Mouse (Mus musculus) limb, embryonic 10.5 days (tissue): ENCODE data around the gene Syt1. TPM values are rescaled to one million over a fixed set of nuclear protein-coding genes. Genes with fewer than 3 reads are reported as not detected.

ENCODE experiments used
- DNase-seq: peaks from one replicate; pipeline ENCODE4 v3.0.0-alpha.2; 2017; ENCODE audit warnings: low spot score
- H3K27ac ChIP-seq: fragments of 300-500 bp; sonication (generic); 2 replicates; pipeline ENCODE4 v1.5.1; 2016; ENCODE audit warnings: mild to moderate bottlenecking
- H3K27me3 ChIP-seq: fragments of 300-500 bp; sonication (generic); 2 replicates; pipeline ENCODE4 v1.6.1; 2016; ENCODE audit warnings: low read depth, mild to moderate bottlenecking; ENCODE audit not compliant: poor library complexity, severe bottlenecking
- H3K36me3 ChIP-seq: fragments of 300-500 bp; sonication (generic); 2 replicates; pipeline ENCODE4 v1.6.1; 2016; ENCODE audit warnings: mild to moderate bottlenecking, moderate library complexity
- H3K4me1 ChIP-seq: fragments of 300-500 bp; sonication (generic); 2 replicates; pipeline ENCODE4 v1.6.1; 2016
- H3K4me3 ChIP-seq: fragments of 300-500 bp; sonication (generic); 2 replicates; pipeline ENCODE4 v1.5.1; 2016; ENCODE audit warnings: mild to moderate bottlenecking, moderate library complexity
- H3K9me3 ChIP-seq: fragments of 300-500 bp; sonication (generic); replicated peaks from 2 replicates; pipeline ENCODE4 v1.6.1; 2016; ENCODE audit warnings: mild to moderate bottlenecking
- WGBS: fragments of 180-500 bp; shearing (Covaris S2); methylation state at CpG from one replicate; pipeline ENCODE4 v1.1.7; 2016; 5-methylcytosine and 5-hydroxymethylcytosine counted together
- polyA plus RNA-seq: library from polyadenylated mRNA; unstranded; fragments of >200 nt; fragmentation: Nextera tagmentation; extraction: Ambion mirVana; gene quantifications from 2 replicates; pipeline ENCODE4 v1.2.1, GENCODE M21; 2016

The Syt1 gene
- polyA plus RNA-seq, 1 experiment from 2014 or later, result 0.13 TPM

GRCm38 (mm10) chr10:108610057-108610644 is 400.6 kb downstream of the Syt1 start:
- Histone ChIP-seq H3K27me3 (no peaks in the 10 kb centered on the region), H3K4me3 (no peak overlapping the region), H3K27ac (no peak overlapping the region), H3K9me3 (no peaks in the 10 kb centered on the region), H3K36me3 (no peaks in the 10 kb centered on the region), H3K4me1 (no peaks in the 10 kb centered on the region)
- WGBS, result 75% methylated on average over 14 of the region's 14 CpGs
- no peak for DNase-seq

- WGBS, result 93% methylated on average over 8 of the region's 8 CpGs
- no peak for DNase-seq
- H3K4me1 ChIP-seq, result no peaks in the 10 kb centered on the region
- peaks cover 8% of the 10 kb centered on the region; the same call in 1 of the 2 replicates for H3K9me3 ChIP-seq
- no peaks in the 10 kb centered on the region for H3K27me3 ChIP-seq
- H3K27ac ChIP-seq, result no peak overlapping the region
- no peaks in the 10 kb centered on the region for H3K36me3 ChIP-seq
- H3K4me3 ChIP-seq, result no peak overlapping the region
Observed at GRCm38 (mm10) chr10:108601672-108602412, 408.9 kb downstream of the Syt1 start.

GRCm38 (mm10) chr10:108600693-108601092 is 410.1 kb downstream of the Syt1 start:
- WGBS, result 89% methylated on average over 9 of the region's 9 CpGs
- H3K9me3 ChIP-seq, result peaks cover 8% of the 10 kb centered on the region; the same call in 1 of the 2 replicates
- H3K4me1 ChIP-seq, result no peaks in the 10 kb centered on the region
- no peak overlapping the region for H3K4me3 ChIP-seq
- no peaks in the 10 kb centered on the region for H3K36me3 ChIP-seq
- H3K27me3 ChIP-seq, result no peaks in the 10 kb centered on the region
- no peak overlapping the region for H3K27ac ChIP-seq
- no peak for DNase-seq

- H3K4me3 ChIP-seq, result no peak overlapping the region
- peaks cover 8% of the 10 kb centered on the region; the same call in 1 of the 2 replicates for H3K9me3 ChIP-seq
- no peaks in the 10 kb centered on the region for H3K36me3 ChIP-seq
- 79% methylated on average over 1 of the region's 1 CpGs for WGBS
- DNase-seq, result no peak
- no peaks in the 10 kb centered on the region for H3K4me1 ChIP-seq
- no peak overlapping the region for H3K27ac ChIP-seq
- H3K27me3 ChIP-seq, result no peaks in the 10 kb centered on the region
Observed at GRCm38 (mm10) chr10:108597385-108597784, 413.4 kb downstream of the Syt1 start.

- Histone ChIP-seq H3K27ac (no peak overlapping the region), H3K9me3 (peaks cover 8% of the 10 kb centered on the region; the same call in 1 of the 2 replicates), H3K4me3 (no peak overlapping the region), H3K36me3 (no peaks in the 10 kb centered on the region), H3K4me1 (no peaks in the 10 kb centered on the region), H3K27me3 (no peaks in the 10 kb centered on the region)
- no peak for DNase-seq
- 77% methylated on average over 11 of the region's 11 CpGs for WGBS
Observed at GRCm38 (mm10) chr10:108596162-108596927, 414.4 kb downstream of the Syt1 start.

- Histone ChIP-seq H3K36me3 (no peaks in the 10 kb centered on the region), H3K9me3 (no peaks in the 10 kb centered on the region), H3K27ac (no peak overlapping the region), H3K27me3 (no peaks in the 10 kb centered on the region), H3K4me3 (no peak overlapping the region), H3K4me1 (no peaks in the 10 kb centered on the region)
- no peak for DNase-seq
- WGBS, result 83% methylated on average over 3 of the region's 3 CpGs
Observed at GRCm38 (mm10) chr10:108589355-108589754, 421.4 kb downstream of the Syt1 start.

GRCm38 (mm10) chr10:108588924-108589323 is 421.9 kb downstream of the Syt1 start:
- H3K9me3 ChIP-seq, result no peaks in the 10 kb centered on the region
- DNase-seq, result no peak
- 84% methylated on average over 3 of the region's 3 CpGs for WGBS

GRCm38 (mm10) chr10:108583694-108584093 is 427.1 kb downstream of the Syt1 start:
- WGBS, result 62% methylated on average over 11 of the region's 11 CpGs
- Histone ChIP-seq H3K4me3 (no peak overlapping the region), H3K4me1 (peaks cover 4% of the 10 kb centered on the region), H3K27ac (no peak overlapping the region), H3K36me3 (no peaks in the 10 kb centered on the region), H3K27me3 (no peaks in the 10 kb centered on the region), H3K9me3 (no peaks in the 10 kb centered on the region)
- no peak for DNase-seq

More at GRCm38 (mm10) chr10:108588924-108589323, 421.9 kb downstream of the Syt1 start:
- Histone ChIP-seq H3K27me3 (no peaks in the 10 kb centered on the region), H3K36me3 (no peaks in the 10 kb centered on the region), H3K27ac (no peak overlapping the region), H3K4me1 (no peaks in the 10 kb centered on the region), H3K4me3 (no peak overlapping the region)

- no peak for DNase-seq
Observed at GRCm38 (mm10) chr10:108582397-108582730, 428.4 kb downstream of the Syt1 start.

GRCm38 (mm10) chr10:108581555-108582396 is 429.0 kb downstream of the Syt1 start:
- no peaks in the 10 kb centered on the region for H3K36me3 ChIP-seq
- 88% methylated on average over 12 of the region's 12 CpGs for WGBS
- H3K27me3 ChIP-seq, result no peaks in the 10 kb centered on the region
- no peaks in the 10 kb centered on the region for H3K9me3 ChIP-seq
- DNase-seq, result no peak
- no peak overlapping the region for H3K4me3 ChIP-seq
- H3K4me1 ChIP-seq, result peaks cover 4% of the 10 kb centered on the region
- H3K27ac ChIP-seq, result no peak overlapping the region

More at GRCm38 (mm10) chr10:108582397-108582730, 428.4 kb downstream of the Syt1 start:
- H3K4me1 ChIP-seq, result peaks cover 4% of the 10 kb centered on the region
- no peak overlapping the region for H3K27ac ChIP-seq
- no peak overlapping the region for H3K4me3 ChIP-seq
- WGBS, result 81% methylated on average over 3 of the region's 3 CpGs
- H3K36me3 ChIP-seq, result no peaks in the 10 kb centered on the region
- H3K9me3 ChIP-seq, result no peaks in the 10 kb centered on the region
- H3K27me3 ChIP-seq, result no peaks in the 10 kb centered on the region

- no peak for DNase-seq
- Histone ChIP-seq H3K27me3 (no peaks in the 10 kb centered on the region), H3K4me3 (no peak overlapping the region), H3K9me3 (no peaks in the 10 kb centered on the region), H3K4me1 (peaks cover 4% of the 10 kb centered on the region), H3K27ac (no peak overlapping the region), H3K36me3 (no peaks in the 10 kb centered on the region)
- WGBS, result 90% methylated on average over 9 of the region's 9 CpGs
Observed at GRCm38 (mm10) chr10:108580786-108581420, 429.9 kb downstream of the Syt1 start.

GRCm38 (mm10) chr10:108579396-108579795 is 431.4 kb downstream of the Syt1 start:
- 91% methylated on average over 4 of the region's 4 CpGs for WGBS
- H3K27ac ChIP-seq, result no peak overlapping the region
- no peaks in the 10 kb centered on the region for H3K9me3 ChIP-seq
- DNase-seq, result no peak
- H3K36me3 ChIP-seq, result no peaks in the 10 kb centered on the region
- peaks cover 4% of the 10 kb centered on the region for H3K4me1 ChIP-seq
- no peak overlapping the region for H3K4me3 ChIP-seq
- no peaks in the 10 kb centered on the region for H3K27me3 ChIP-seq
